Mouse (Mus musculus): ENCODE results near the gene Cdk5.

Cdk5 gene

GRCm38 (mm10) chr5:24423129-24424003, at the start of gene Cdk5, which contains the start of gene Slc4a2:
Gene Cdk5 (minus strand): TSS chr5:24423530.
Gene Slc4a2 (plus strand): TSS chr5:24423837.
- DNase-seq (ENCODE audit: low read depth, low spot score), result peak; percentile 100

- peak; percentile 83 for DNase-seq (ENCODE audit: low read depth, low spot score)
Measured at GRCm38 (mm10) chr5:24470600-24470999, 47.3 kb upstream of the Cdk5 start.

- DNase-seq (ENCODE audit: low read depth, low spot score), result no peak
Measured at GRCm38 (mm10) chr5:24466762-24467161, 43.4 kb upstream of the Cdk5 start.

- no peak for DNase-seq (ENCODE audit: low read depth, low spot score)
Measured at GRCm38 (mm10) chr5:24455613-24456012, 32.3 kb upstream of the Cdk5 start.

GRCm38 (mm10) chr5:24455076-24455475, 31.7 kb upstream of the Cdk5 start:
- DNase-seq (ENCODE audit: low read depth, low spot score), result peak; percentile 82

GRCm38 (mm10) chr5:24453985-24454303, 30.6 kb upstream of the Cdk5 start:
- DNase-seq (ENCODE audit: low read depth, low spot score), result peak; percentile 14

GRCm38 (mm10) chr5:24453283-24453984, 30.1 kb upstream of the Cdk5 start:
- peak; percentile 21 for DNase-seq (ENCODE audit: low read depth, low spot score)

- DNase-seq (ENCODE audit: low read depth, low spot score), result peak; percentile 56
Measured at GRCm38 (mm10) chr5:24452691-24453233, 29.4 kb upstream of the Cdk5 start.

- peak; percentile 47 for DNase-seq (ENCODE audit: low read depth, low spot score)
Measured at GRCm38 (mm10) chr5:24452030-24452690, 28.8 kb upstream of the Cdk5 start, which contains the start of gene Agap3. Gene Agap3 (plus strand): TSS chr5:24452177.

GRCm38 (mm10) chr5:24451264-24452029, 28.1 kb upstream of the Cdk5 start:
- peak; percentile 73 for DNase-seq (ENCODE audit: low read depth, low spot score)

- DNase-seq (ENCODE audit: low read depth, low spot score), result peak; percentile 80
Measured at GRCm38 (mm10) chr5:24447624-24448298, 24.4 kb upstream of the Cdk5 start, which contains the start of gene Tmub1. Gene Tmub1 (minus strand): TSS chr5:24447854.

GRCm38 (mm10) chr5:24446630-24447029, 23.3 kb upstream of the Cdk5 start:
- DNase-seq (ENCODE audit: low read depth, low spot score), result no peak

- no peak for DNase-seq (ENCODE audit: low read depth, low spot score)
Measured at GRCm38 (mm10) chr5:24445428-24446080, 22.2 kb upstream of the Cdk5 start.

GRCm38 (mm10) chr5:24444746-24445427, 21.6 kb upstream of the Cdk5 start, which contains the start of gene Fastk:
Gene Fastk (minus strand): TSS chr5:24445287.
- peak; percentile 86 for DNase-seq (ENCODE audit: low read depth, low spot score)

- no peak for DNase-seq (ENCODE audit: low read depth, low spot score)
Measured at GRCm38 (mm10) chr5:24443927-24444326, 20.6 kb upstream of the Cdk5 start.

GRCm38 (mm10) chr5:24443204-24443603, 19.9 kb upstream of the Cdk5 start:
- DNase-seq (ENCODE audit: low read depth, low spot score), result no peak

- no peak for DNase-seq (ENCODE audit: low read depth, low spot score)
Measured at GRCm38 (mm10) chr5:24442029-24442428, 18.7 kb upstream of the Cdk5 start.

- DNase-seq (ENCODE audit: low read depth, low spot score), result no peak
Measured at GRCm38 (mm10) chr5:24441187-24441586, 17.9 kb upstream of the Cdk5 start.

GRCm38 (mm10) chr5:24433993-24434392, 10.7 kb upstream of the Cdk5 start:
- no peak for DNase-seq (ENCODE audit: low read depth, low spot score)
